Mouse (Mus musculus): ENCODE results near the gene Drc3. TPM values are rescaled to one million over a fixed set of nuclear protein-coding genes. Genes with fewer than 3 reads are reported as not detected.

Drc3 gene
- polyA plus RNA-seq, 1 experiment from 2014 or later = 16.8 TPM

DNA sequence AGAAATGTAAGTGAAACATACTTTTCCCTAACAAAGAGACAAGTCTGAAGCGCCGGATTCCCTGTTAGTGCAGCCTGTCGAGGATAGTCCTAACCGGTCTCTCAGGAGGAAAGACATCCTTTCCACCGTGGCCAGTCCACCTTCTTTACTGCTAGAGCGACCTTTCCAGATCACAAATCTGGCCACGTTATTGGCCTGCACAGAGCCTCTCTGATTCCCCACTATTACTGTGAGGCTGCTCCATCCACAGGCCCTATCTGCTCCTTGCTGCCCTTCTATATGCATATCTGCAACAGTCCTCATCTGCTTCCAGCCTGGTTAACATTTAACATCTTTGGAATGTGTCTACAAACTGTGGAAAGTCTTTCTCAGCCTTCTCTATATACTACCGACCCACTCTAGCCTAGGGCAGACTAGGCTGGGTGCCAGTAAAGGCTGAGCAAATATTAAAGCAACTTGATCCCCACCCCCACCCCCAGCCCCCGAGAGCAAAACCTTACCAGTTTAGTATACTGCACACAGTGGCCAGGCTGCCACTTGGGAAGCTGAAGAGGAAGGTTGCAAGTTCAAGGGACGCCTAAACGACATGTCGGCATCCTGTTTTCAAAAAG lies 44.5 kb upstream of the Drc3 start:
- Histone ChIP-seq H3K9ac (replicated peaks; ENCODE audit: low read depth) (no peak overlapping the region), H3K36me3 (ENCODE audit: insufficient read depth, low read length) (no peaks in the 10 kb centered on the region), H3K9me3 (ENCODE audit: low read length) (no peaks in the 10 kb centered on the region), H3K27me3 (replicated peaks; ENCODE audit: insufficient read depth, low read length) (no peaks in the 10 kb centered on the region), H3K4me2 (replicated peaks; ENCODE audit: low read depth, low read length) (0 out of 2 replicates have a peak overlapping the region, but pooled peaks have one; percentile 11), H3K27ac (ENCODE audit: low read length) (peak overlapping the region; percentile 40; the same call in 1 of the 2 replicates), H3K4me1 (ENCODE audit: insufficient read depth, low read depth, low read length) (peaks cover 16% of the 10 kb centered on the region; the same call in 1 of the 2 replicates), H3K4me3 (ENCODE audit: low read depth, low read length) (no peak overlapping the region)
- DNase-seq (ENCODE audit: low spot score) = peak; percentile 72
- 37% methylated on average over 12 of the region's 12 CpGs for WGBS
- peak; percentile 82 for ATAC-seq
- TF ChIP-seq CTCF (IDR thresholded peaks at IDR 0.05) = no peak
- peak; percentile 43; the same call in 1 of the 2 replicates for TF ChIP-seq EP300 (IDR thresholded peaks at IDR 0.05)

DNA sequence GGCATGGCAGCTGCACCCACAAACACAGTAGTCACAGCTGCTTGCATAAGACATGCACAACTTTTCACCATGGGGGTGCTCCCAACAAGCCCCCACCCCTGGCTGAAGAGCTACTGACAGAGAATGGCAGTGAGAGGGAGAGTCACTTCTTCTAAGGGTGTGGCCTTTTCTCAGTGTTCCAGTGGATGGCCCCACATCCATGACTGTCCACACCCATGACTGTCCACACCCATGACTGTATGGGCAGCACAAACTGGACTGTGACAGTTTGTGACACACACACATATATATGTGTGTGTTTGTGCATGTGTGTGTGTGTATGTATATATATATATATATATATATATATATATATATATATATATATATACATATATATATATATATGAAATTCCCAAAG lies 43.3 kb upstream of the Drc3 start:
- Histone ChIP-seq H3K27me3 (replicated peaks; ENCODE audit: insufficient read depth, low read length) (no peaks in the 10 kb centered on the region), H3K4me1 (ENCODE audit: insufficient read depth, low read depth, low read length) (peaks cover 16% of the 10 kb centered on the region; the same call in 1 of the 2 replicates), H3K4me3 (ENCODE audit: low read depth, low read length) (no peak overlapping the region), H3K9ac (replicated peaks; ENCODE audit: low read depth) (no peak overlapping the region), H3K9me3 (ENCODE audit: low read length) (no peaks in the 10 kb centered on the region), H3K27ac (ENCODE audit: low read length) (no peak overlapping the region), H3K36me3 (ENCODE audit: insufficient read depth, low read length) (no peaks in the 10 kb centered on the region), H3K4me2 (replicated peaks; ENCODE audit: low read depth, low read length) (no peak overlapping the region)
- DNase-seq (ENCODE audit: low spot score) = no peak
- TF ChIP-seq CTCF (IDR thresholded peaks at IDR 0.05) = no peak
- no peak for TF ChIP-seq EP300 (IDR thresholded peaks at IDR 0.05)
- no peak for ATAC-seq

DNA sequence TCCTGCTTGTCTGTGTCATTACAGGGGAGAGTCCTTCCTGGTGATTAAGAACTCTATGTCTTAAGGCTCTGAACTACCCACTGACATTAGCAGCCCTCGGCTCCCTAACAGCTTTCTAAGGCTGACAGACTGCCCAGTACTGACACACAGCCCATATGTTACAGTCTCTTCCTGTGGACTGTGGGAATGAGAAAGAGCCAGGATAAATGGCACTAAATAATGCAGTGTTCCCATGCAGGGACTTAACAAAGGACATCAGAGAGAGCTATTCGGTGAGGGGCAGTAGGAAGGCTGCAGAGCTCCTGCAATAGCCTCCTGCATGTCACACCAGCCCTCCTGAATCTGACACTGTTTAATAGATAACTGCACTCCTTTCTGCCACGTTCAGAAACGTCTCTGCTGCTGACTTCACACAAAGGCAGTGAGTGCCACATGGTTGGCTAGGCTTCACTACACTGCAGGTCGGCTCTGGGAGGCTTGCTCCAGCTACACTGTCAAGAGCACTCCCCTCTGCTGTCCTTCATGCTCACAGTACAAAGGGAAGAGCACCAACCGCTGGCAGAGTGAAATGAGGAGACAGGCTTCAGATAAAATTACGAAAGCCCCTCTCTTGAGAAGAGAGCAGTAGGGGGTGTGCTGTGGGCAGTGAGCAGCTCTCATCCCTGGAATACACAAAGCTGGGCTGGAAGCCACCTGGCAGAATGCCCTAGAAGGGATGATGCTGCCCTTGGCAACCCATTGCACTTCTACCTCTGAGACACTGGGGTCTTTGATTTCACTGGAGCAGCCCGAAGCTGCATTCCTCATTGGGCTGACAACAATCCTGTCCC lies 41.9 kb upstream of the Drc3 start:
- peaks cover 16% of the 10 kb centered on the region; the same call in 1 of the 2 replicates for H3K4me1 ChIP-seq (ENCODE audit: insufficient read depth, low read depth, low read length)
- no peaks in the 10 kb centered on the region for H3K36me3 ChIP-seq (ENCODE audit: insufficient read depth, low read length)
- ATAC-seq (peak; percentile 43; the same call in 1 of the 2 replicates), DNase-seq (ENCODE audit: low spot score) (peak; percentile 49)
- H3K27me3 ChIP-seq (replicated peaks; ENCODE audit: insufficient read depth, low read length) = no peaks in the 10 kb centered on the region
- peak overlapping the region; percentile 47 for H3K27ac ChIP-seq (ENCODE audit: low read length)
- H3K9ac ChIP-seq (replicated peaks; ENCODE audit: low read depth) = no peak overlapping the region
- 9% methylated on average over 8 of the region's 8 CpGs for WGBS
- H3K9me3 ChIP-seq (ENCODE audit: low read length) = no peaks in the 10 kb centered on the region
- H3K4me2 ChIP-seq (replicated peaks; ENCODE audit: low read depth, low read length) = no peak overlapping the region
- H3K4me3 ChIP-seq (ENCODE audit: low read depth, low read length) = no peak overlapping the region
- TF ChIP-seq EP300 (IDR thresholded peaks at IDR 0.05) (no peak), CTCF (IDR thresholded peaks at IDR 0.05) (peak; percentile 26)

DNA sequence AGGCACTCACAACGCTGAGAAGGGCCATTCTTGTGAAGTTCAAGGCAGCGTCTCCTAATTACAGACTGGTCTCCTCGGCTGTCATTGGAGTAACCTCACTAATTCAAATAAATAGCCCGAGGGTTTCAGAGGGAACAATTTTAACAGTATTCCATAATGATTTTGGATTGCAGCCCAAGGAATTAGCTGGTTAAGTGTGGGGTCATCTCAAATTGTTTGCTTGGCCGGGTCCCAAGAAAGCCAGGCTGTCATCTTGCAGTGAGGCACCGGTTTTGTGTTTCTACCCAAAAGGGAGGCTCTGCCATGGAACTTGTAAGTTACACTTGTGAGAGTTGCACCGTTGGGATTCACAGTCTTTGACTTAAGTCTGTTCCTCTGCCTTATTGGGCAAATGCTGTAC lies 36.9 kb upstream of the Drc3 start:
- Histone ChIP-seq H3K4me1 (ENCODE audit: insufficient read depth, low read depth, low read length) (peaks cover 15% of the 10 kb centered on the region; the same call in 1 of the 2 replicates), H3K4me2 (replicated peaks; ENCODE audit: low read depth, low read length) (no peak overlapping the region), H3K4me3 (ENCODE audit: low read depth, low read length) (no peak overlapping the region), H3K36me3 (ENCODE audit: insufficient read depth, low read length) (no peaks in the 10 kb centered on the region), H3K27me3 (replicated peaks; ENCODE audit: insufficient read depth, low read length) (no peaks in the 10 kb centered on the region), H3K27ac (ENCODE audit: low read length) (no peak overlapping the region), H3K9me3 (ENCODE audit: low read length) (no peaks in the 10 kb centered on the region), H3K9ac (replicated peaks; ENCODE audit: low read depth) (no peak overlapping the region)
- 38% methylated on average over 7 of the region's 7 CpGs for WGBS
- DNase-seq (ENCODE audit: low spot score) = no peak
- ATAC-seq = no peak
- TF ChIP-seq EP300 (IDR thresholded peaks at IDR 0.05) (no peak), CTCF (IDR thresholded peaks at IDR 0.05) (no peak)

DNA sequence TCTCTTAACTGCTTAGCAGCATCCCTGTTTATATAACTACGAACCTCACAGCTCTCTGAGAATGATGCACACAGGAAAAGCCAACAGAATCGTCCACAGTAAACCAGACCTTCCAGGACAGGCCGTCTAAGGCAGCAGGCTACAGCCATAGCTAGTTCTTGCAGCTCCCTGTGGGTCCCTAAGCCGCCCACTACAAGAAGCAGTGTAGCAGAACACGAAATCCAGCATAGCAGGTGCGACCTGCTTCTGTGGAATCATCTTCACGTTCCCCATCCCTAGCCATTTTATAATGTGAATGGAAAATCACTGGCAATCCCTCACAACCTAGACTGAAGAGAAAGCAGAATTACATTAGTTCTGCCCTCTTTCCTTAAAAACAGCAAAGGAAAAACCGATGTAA lies 36.2 kb upstream of the Drc3 start:
- Histone ChIP-seq H3K9ac (replicated peaks; ENCODE audit: low read depth) (no peak overlapping the region), H3K4me1 (ENCODE audit: insufficient read depth, low read depth, low read length) (peaks cover 16% of the 10 kb centered on the region; the same call in 1 of the 2 replicates)

DNA sequence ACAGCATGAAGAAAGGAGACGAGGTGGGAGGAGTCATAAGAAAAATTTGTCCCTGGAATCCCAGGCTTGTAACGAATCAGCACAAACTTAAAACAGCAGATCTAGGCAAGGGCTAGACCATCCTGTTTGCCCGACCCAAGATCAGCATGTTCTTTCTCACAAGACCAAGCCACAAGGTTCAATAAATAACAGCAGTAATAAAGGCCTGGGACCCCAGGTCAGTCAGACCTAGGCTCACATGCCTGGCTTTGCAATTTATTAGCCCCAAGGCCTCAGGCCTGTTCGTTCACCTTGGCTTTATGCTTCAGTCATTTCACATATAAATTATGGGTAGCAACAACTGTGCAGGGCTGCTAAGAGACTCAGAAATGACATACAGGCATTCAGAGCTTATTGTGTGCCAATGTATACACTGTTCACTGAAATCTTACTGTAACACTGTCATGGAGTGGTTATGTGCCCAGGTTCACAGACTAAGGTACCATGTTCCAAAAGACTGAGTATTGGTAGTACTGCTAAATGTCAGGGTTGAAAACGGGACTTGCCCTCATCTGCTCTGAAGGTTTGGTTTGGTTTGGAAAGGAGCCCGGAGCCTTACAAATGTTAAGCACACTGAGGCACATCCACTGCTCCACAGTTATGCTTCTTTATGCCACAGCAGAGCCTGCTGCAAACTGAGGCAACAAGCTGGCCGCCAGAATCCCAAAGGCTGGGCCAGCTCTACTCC lies 35.6 kb upstream of the Drc3 start:
- no peak overlapping the region for H3K9ac ChIP-seq (replicated peaks; ENCODE audit: low read depth)
- no peaks in the 10 kb centered on the region for H3K36me3 ChIP-seq (ENCODE audit: insufficient read depth, low read length)
- H3K4me2 ChIP-seq (replicated peaks; ENCODE audit: low read depth, low read length) = no peak overlapping the region
- TF ChIP-seq EP300 (IDR thresholded peaks at IDR 0.05) (no peak), CTCF (IDR thresholded peaks at IDR 0.05) (no peak)
- H3K27ac ChIP-seq (ENCODE audit: low read length) = no peak overlapping the region
- no peaks in the 10 kb centered on the region for H3K27me3 ChIP-seq (replicated peaks; ENCODE audit: insufficient read depth, low read length)
- H3K4me1 ChIP-seq (ENCODE audit: insufficient read depth, low read depth, low read length) = peaks cover 16% of the 10 kb centered on the region; the same call in 1 of the 2 replicates
- ATAC-seq (no peak), DNase-seq (ENCODE audit: low spot score) (no peak)
- WGBS = 64% methylated on average over 7 of the region's 7 CpGs
- no peak overlapping the region for H3K4me3 ChIP-seq (ENCODE audit: low read depth, low read length)
- H3K9me3 ChIP-seq (ENCODE audit: low read length) = no peaks in the 10 kb centered on the region

More for the DNA sequence above, 36.2 kb upstream of the Drc3 start:
- ATAC-seq = no peak
- Histone ChIP-seq H3K4me3 (ENCODE audit: low read depth, low read length) (no peak overlapping the region), H3K4me2 (replicated peaks; ENCODE audit: low read depth, low read length) (no peak overlapping the region), H3K27ac (ENCODE audit: low read length) (no peak overlapping the region), H3K9me3 (ENCODE audit: low read length) (no peaks in the 10 kb centered on the region), H3K27me3 (replicated peaks; ENCODE audit: insufficient read depth, low read length) (no peaks in the 10 kb centered on the region), H3K36me3 (ENCODE audit: insufficient read depth, low read length) (no peaks in the 10 kb centered on the region)
- no peak for TF ChIP-seq CTCF (IDR thresholded peaks at IDR 0.05)
- no peak for TF ChIP-seq EP300 (IDR thresholded peaks at IDR 0.05)
- 62% methylated on average over 8 of the region's 8 CpGs for WGBS
- no peak for DNase-seq (ENCODE audit: low spot score)
